Mouse (Mus musculus) midbrain, embryonic 10.5 days (tissue): ENCODE results near the gene Hoga1. TPM values are rescaled to one million over a fixed set of nuclear protein-coding genes. Genes with fewer than 3 reads are reported as not detected.
A peak's percentile ranks its signal among the peaks of the same experiment; 100 is the strongest.

Source experiments
- DNase-seq: peaks from one replicate; pipeline ENCODE4 v3.0.0-alpha.2; 2017; ENCODE audit warnings: low spot score
- H3K27ac ChIP-seq: fragments of 300-500 bp; sonication (generic); replicated peaks from 2 replicates; pipeline ENCODE4 v1.5.1; 2016; ENCODE audit warnings: mild to moderate bottlenecking
- H3K27me3 ChIP-seq: fragments of 300-500 bp; sonication (generic); 2 replicates; pipeline ENCODE4 v1.6.1; 2016; ENCODE audit warnings: low read depth, mild to moderate bottlenecking; ENCODE audit not compliant: poor library complexity, severe bottlenecking
- H3K36me3 ChIP-seq: fragments of 300-500 bp; sonication (generic); 2 replicates; pipeline ENCODE4 v1.6.1; 2016; ENCODE audit warnings: mild to moderate bottlenecking, moderate library complexity
- H3K4me1 ChIP-seq: fragments of 300-500 bp; sonication (generic); 2 replicates; pipeline ENCODE4 v1.6.1; 2016
- H3K4me3 ChIP-seq: fragments of 300-500 bp; sonication (generic); 2 replicates; pipeline ENCODE4 v1.5.1; 2016; ENCODE audit warnings: mild to moderate bottlenecking, moderate library complexity
- H3K9me3 ChIP-seq: fragments of 300-500 bp; sonication (generic); replicated peaks from 2 replicates; pipeline ENCODE4 v1.6.1; 2016; ENCODE audit warnings: mild to moderate bottlenecking
- WGBS: fragments of 180-500 bp; shearing (Covaris S2); methylation state at CpG from one replicate; pipeline ENCODE4 v1.1.7; 2016; 5-methylcytosine and 5-hydroxymethylcytosine counted together
- polyA plus RNA-seq: library from polyadenylated mRNA; unstranded; fragments of >200 nt; fragmentation: Nextera tagmentation; extraction: Ambion mirVana; gene quantifications from 2 replicates; pipeline ENCODE4 v1.2.1, GENCODE M21; 2016

Gene Hoga1
- polyA plus RNA-seq, 1 experiment from 2014 or later, result 1.1 TPM

GRCm38 (mm10) chr19:42056719-42057409 is 11.5 kb downstream of the Hoga1 start:
- 87% methylated on average over 6 of the region's 6 CpGs for WGBS
- no peak for DNase-seq
- H3K36me3 ChIP-seq, result no peaks in the 10 kb centered on the region
- H3K27ac ChIP-seq, result no peak overlapping the region
- H3K27me3 ChIP-seq, result no peaks in the 10 kb centered on the region
- H3K4me1 ChIP-seq, result peaks cover 5% of the 10 kb centered on the region; the same call in 1 of the 2 replicates
- H3K4me3 ChIP-seq, result no peak overlapping the region
- H3K9me3 ChIP-seq, result no peaks in the 10 kb centered on the region

GRCm38 (mm10) chr19:42058426-42058825 is 13.0 kb downstream of the Hoga1 start:
- DNase-seq, result no peak
- no peaks in the 10 kb centered on the region for H3K36me3 ChIP-seq
- no peak overlapping the region for H3K27ac ChIP-seq
- H3K9me3 ChIP-seq, result no peaks in the 10 kb centered on the region
- H3K4me3 ChIP-seq, result no peak overlapping the region
- H3K4me1 ChIP-seq, result no peaks in the 10 kb centered on the region
- no peaks in the 10 kb centered on the region for H3K27me3 ChIP-seq
- WGBS, result 80% methylated on average over 7 of the region's 7 CpGs

DNA sequence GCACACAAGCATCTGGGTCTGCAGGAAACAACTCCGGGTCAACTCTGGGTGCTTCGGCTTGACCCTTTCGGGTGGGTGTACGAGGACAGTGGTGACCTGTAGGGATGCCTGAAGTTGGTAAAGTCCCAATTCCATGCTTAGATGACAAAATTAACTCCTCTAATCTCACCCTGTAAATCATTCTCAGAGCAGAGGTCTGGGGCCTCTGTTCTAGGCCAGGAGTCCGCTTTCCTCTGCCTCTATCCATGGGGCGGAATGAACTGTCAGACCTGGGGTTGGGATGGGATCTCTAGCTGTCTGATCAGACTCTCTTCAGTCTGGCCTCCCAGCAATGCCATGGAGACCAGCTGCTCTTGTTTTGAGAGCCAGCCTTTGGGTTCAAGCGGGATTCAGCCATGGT is 16.0 kb downstream of the Hoga1 start:
- DNase-seq, result no peak
- Histone ChIP-seq H3K4me1 (no peaks in the 10 kb centered on the region), H3K9me3 (no peaks in the 10 kb centered on the region), H3K27ac (no peak overlapping the region), H3K27me3 (no peaks in the 10 kb centered on the region), H3K4me3 (no peak overlapping the region), H3K36me3 (no peaks in the 10 kb centered on the region)
- WGBS, result 91% methylated on average over 7 of the region's 7 CpGs

- WGBS, result 86% methylated on average over 11 of the region's 11 CpGs
- H3K27me3 ChIP-seq, result no peaks in the 10 kb centered on the region
- no peaks in the 10 kb centered on the region for H3K9me3 ChIP-seq
- peaks cover 8% of the 10 kb centered on the region; the same call in 1 of the 2 replicates for H3K4me1 ChIP-seq
- no peak overlapping the region for H3K27ac ChIP-seq
- no peak overlapping the region for H3K4me3 ChIP-seq
- no peak for DNase-seq
- H3K36me3 ChIP-seq, result 0 out of 2 replicates have a peak, but pooled peaks cover 5% of the 10 kb centered on the region
These were observed 23.2 kb downstream of the Hoga1 start for GRCm38 (mm10) chr19:42068441-42069240.

GRCm38 (mm10) chr19:42069241-42069525 is 23.8 kb downstream of the Hoga1 start:
- Histone ChIP-seq H3K4me1 (peaks cover 8% of the 10 kb centered on the region; the same call in 1 of the 2 replicates), H3K27me3 (no peaks in the 10 kb centered on the region), H3K27ac (no peak overlapping the region), H3K4me3 (no peak overlapping the region), H3K36me3 (0 out of 2 replicates have a peak, but pooled peaks cover 11% of the 10 kb centered on the region), H3K9me3 (no peaks in the 10 kb centered on the region)
- DNase-seq, result no peak
- WGBS, result 69% methylated on average over 6 of the region's 6 CpGs

GRCm38 (mm10) chr19:42071221-42071620 is 25.8 kb downstream of the Hoga1 start:
- H3K4me3 ChIP-seq, result no peak overlapping the region
- no peaks in the 10 kb centered on the region for H3K27me3 ChIP-seq
- H3K27ac ChIP-seq, result no peak overlapping the region
- peaks cover 8% of the 10 kb centered on the region; the same call in 1 of the 2 replicates for H3K4me1 ChIP-seq
- H3K9me3 ChIP-seq, result no peaks in the 10 kb centered on the region
- no peak for DNase-seq
- 83% methylated on average over 7 of the region's 7 CpGs for WGBS
- peaks cover 31% of the 10 kb centered on the region for H3K36me3 ChIP-seq

DNA sequence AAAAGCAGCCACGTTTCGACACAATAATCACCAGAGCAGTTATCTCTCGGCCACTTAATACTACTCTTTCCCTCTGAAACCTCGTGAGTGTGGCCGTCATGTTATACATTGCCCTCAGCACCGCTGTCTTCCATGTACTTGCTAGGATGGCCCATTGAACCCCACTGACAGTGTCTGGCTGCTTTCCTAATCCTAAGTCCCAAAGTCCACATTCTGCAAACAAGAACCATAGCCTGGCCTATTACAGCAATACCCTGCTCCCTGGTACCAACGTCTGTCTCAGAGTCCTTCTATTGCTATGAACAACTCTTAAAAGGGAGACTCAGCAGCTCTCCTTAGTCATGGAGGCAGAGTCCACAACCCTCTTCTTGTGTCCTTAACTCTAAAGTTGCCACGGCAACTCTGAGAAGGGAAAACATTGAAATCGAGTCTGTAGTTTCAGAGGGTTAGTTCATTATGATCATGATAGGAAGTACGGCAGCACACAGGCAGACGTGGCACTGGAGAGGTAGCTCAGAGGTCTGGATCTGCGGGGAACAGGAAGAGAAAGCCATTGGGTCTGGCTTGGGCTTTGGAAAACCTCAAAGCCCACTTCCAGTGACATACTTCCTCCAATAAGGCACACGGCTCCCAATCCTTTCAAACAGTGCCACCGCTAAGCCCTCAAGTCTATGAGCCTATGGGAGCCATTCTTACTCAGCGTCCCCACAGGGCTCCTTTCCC is 26.6 kb downstream of the Hoga1 start:
- 85% methylated on average over 15 of the region's 15 CpGs for WGBS
- Histone ChIP-seq H3K4me1 (peaks cover 8% of the 10 kb centered on the region; the same call in 1 of the 2 replicates), H3K36me3 (peaks cover 37% of the 10 kb centered on the region), H3K9me3 (no peaks in the 10 kb centered on the region), H3K27me3 (no peaks in the 10 kb centered on the region), H3K27ac (no peak overlapping the region), H3K4me3 (no peak overlapping the region)
- DNase-seq, result peak; percentile 9

DNA sequence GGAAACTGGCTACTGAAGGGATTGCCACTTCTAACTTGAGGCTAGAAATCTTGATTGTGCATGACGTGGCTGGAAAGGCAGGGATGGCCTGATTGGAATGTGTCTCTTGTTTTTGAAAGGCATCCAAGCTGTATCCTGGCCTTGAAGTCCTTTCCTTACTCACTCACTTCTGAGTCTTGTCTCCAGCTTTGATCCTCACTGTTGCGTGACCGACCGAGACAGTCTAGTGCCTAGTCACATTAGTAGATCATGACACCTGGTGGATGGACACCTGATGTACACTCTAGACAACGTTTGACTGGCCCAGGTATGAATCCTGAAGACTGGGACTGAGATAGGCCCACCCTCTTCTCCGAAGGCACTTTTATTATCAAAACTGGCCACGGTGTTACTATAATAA is 27.4 kb downstream of the Hoga1 start:
- peaks cover 8% of the 10 kb centered on the region; the same call in 1 of the 2 replicates for H3K4me1 ChIP-seq
- no peak overlapping the region for H3K4me3 ChIP-seq
- H3K36me3 ChIP-seq, result peaks cover 44% of the 10 kb centered on the region
- no peak overlapping the region for H3K27ac ChIP-seq
- DNase-seq, result no peak
- H3K27me3 ChIP-seq, result no peaks in the 10 kb centered on the region
- WGBS, result 83% methylated on average over 7 of the region's 7 CpGs
- H3K9me3 ChIP-seq, result no peaks in the 10 kb centered on the region

DNA sequence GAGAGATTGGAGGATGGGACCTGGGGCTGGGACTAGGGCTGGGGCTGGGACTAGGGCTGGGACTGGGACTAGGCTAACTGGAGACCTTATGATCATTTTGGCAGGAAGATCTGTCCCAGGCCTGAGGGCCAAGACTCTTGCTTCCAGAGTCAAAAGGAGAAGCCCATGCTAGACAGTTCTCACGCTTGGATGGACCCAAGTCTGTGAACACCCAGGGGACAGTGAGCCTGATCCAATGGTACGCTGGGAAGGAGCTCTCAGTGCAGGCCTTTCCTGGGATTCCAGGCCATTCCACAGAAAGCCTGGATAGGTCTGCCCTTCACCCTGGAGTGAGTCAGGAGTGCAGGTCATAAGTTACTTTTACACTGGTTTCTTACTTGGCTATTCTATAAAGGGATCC is 29.6 kb downstream of the Hoga1 start:
- 85% methylated on average over 2 of the region's 2 CpGs for WGBS

DNA sequence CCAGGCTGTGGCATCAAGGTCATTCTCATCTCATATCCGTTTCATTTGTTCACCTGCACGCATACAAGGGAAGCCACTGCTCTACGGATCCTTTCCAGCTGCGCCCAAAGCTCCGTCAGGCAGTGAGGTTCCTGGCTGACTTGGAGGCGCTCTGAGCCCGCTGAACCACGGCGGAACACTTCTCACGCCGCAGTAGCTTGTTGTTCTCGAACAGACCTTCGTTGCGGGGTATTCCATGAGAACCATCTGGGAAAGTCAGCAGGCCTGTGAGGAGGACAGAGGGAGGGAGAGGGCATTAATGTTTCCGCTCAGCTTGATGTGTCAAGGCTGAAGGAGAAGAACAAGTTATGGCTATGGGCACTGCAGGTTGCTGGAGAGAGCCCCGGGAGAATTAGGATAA is 30.6 kb downstream of the Hoga1 start:
- no peak for DNase-seq
- no peaks in the 10 kb centered on the region for H3K27me3 ChIP-seq
- WGBS, result 91% methylated on average over 16 of the region's 16 CpGs
- H3K4me1 ChIP-seq, result peaks cover 5% of the 10 kb centered on the region; the same call in 1 of the 2 replicates
- peaks cover 50% of the 10 kb centered on the region for H3K36me3 ChIP-seq
- H3K27ac ChIP-seq, result no peak overlapping the region
- no peaks in the 10 kb centered on the region for H3K9me3 ChIP-seq
- H3K4me3 ChIP-seq, result no peak overlapping the region

More for the DNA sequence above, 29.6 kb downstream of the Hoga1 start:
- no peaks in the 10 kb centered on the region for H3K9me3 ChIP-seq
- H3K27me3 ChIP-seq, result no peaks in the 10 kb centered on the region
- peaks cover 50% of the 10 kb centered on the region for H3K36me3 ChIP-seq
- DNase-seq, result no peak
- no peak overlapping the region for H3K4me3 ChIP-seq
- no peak overlapping the region for H3K27ac ChIP-seq
- peaks cover 9% of the 10 kb centered on the region; the same call in 1 of the 2 replicates for H3K4me1 ChIP-seq

DNA sequence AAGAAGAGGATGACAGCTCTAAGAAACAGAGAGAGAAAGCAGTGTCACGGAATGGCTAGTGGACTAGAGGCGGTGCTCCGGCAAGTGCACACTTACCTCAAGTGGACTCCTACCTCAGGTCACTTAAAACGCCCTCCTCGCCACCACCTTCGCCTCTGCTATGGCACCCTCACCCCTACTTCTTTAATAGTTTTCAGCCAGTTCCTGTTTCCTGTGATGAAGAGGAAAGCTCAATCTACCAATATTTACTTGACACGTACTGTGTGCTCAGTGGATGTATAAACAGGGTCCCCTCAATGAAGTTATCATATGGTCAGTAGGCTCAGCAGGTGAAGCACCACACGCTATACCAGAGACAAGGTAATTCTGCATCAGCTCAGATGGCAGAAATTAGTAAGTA is 33.2 kb downstream of the Hoga1 start:
- H3K9me3 ChIP-seq, result no peaks in the 10 kb centered on the region
- H3K36me3 ChIP-seq, result peaks cover 46% of the 10 kb centered on the region
- WGBS, result 93% methylated on average over 8 of the region's 8 CpGs
- H3K4me3 ChIP-seq, result no peak overlapping the region
- peaks cover 5% of the 10 kb centered on the region; the same call in 1 of the 2 replicates for H3K4me1 ChIP-seq
- H3K27ac ChIP-seq, result no peak overlapping the region
- H3K27me3 ChIP-seq, result no peaks in the 10 kb centered on the region
- DNase-seq, result no peak

GRCm38 (mm10) chr19:42079006-42079405 is 33.6 kb downstream of the Hoga1 start:
- Histone ChIP-seq H3K36me3 (peaks cover 41% of the 10 kb centered on the region), H3K4me3 (no peak overlapping the region), H3K9me3 (no peaks in the 10 kb centered on the region), H3K27me3 (no peaks in the 10 kb centered on the region), H3K27ac (no peak overlapping the region), H3K4me1 (peaks cover 5% of the 10 kb centered on the region; the same call in 1 of the 2 replicates)
- no peak for DNase-seq
- WGBS, result 96% methylated on average over 12 of the region's 12 CpGs
